Mouse (Mus musculus) brain, embryonic 14.5 days (tissue): ENCODE data around the gene Hist1h3g. TPM values are rescaled to one million over a fixed set of nuclear protein-coding genes. Genes with fewer than 3 reads are reported as not detected.

ENCODE experiments used
- DNase-seq: peaks from one replicate; pipeline ENCODE4 v3.0.0-alpha.2; 2011; ENCODE audit warnings: low read depth
- CTCF ChIP-seq: fragments of 200-500 bp; IDR thresholded peaks from 2 replicates; pipeline ENCODE4 v1.5.1; 2012; ENCODE audit warnings: inconsistent platforms, mild to moderate bottlenecking, moderate library complexity, borderline replicate concordance; ENCODE audit not compliant: insufficient read depth, insufficient read length; ENCODE audit errors: extremely low read depth
- POLR2A ChIP-seq: fragments of 200-500 bp; IDR thresholded peaks from 2 replicates; pipeline ENCODE4 v1.6.1; 2012; ENCODE audit warnings: mild to moderate bottlenecking, inconsistent platforms, borderline replicate concordance; ENCODE audit not compliant: poor library complexity, insufficient read depth, insufficient read length, severe bottlenecking; ENCODE audit errors: extremely low read depth
- polyA plus RNA-seq: library from polyadenylated mRNA; depleted of rRNA; stranded (reverse); fragments of >200 nt; gene quantifications from 2 replicates; pipeline ENCODE4 v1.2.3, GENCODE M21; 2012

The Hist1h3g gene
- polyA plus RNA-seq, 1 experiment: 25.5 TPM

- TF ChIP-seq CTCF (no peak), POLR2A (no peak)
These were observed 33.7 kb upstream of the Hist1h3g start for GRCm38 (mm10) chr13:23501511-23501910.

GRCm38 (mm10) chr13:23502031-23502567 is 33.1 kb upstream of the Hist1h3g start:
- TF ChIP-seq CTCF: no peak
- no peak for TF ChIP-seq POLR2A
- DNase-seq: no peak

More at GRCm38 (mm10) chr13:23501511-23501910, 33.7 kb upstream of the Hist1h3g start:
- DNase-seq: no peak

- DNase-seq: no peak
- no peak for TF ChIP-seq POLR2A
- no peak for TF ChIP-seq CTCF
These were observed 32.3 kb upstream of the Hist1h3g start for GRCm38 (mm10) chr13:23502916-23503315.

GRCm38 (mm10) chr13:23503797-23504196 is 31.4 kb upstream of the Hist1h3g start:
- DNase-seq: peak; percentile 65
- TF ChIP-seq CTCF (no peak), POLR2A (no peak)

GRCm38 (mm10) chr13:23505662-23506345 is 29.4 kb upstream of the Hist1h3g start:
- DNase-seq: no peak
- TF ChIP-seq POLR2A (no peak), CTCF (no peak)

- DNase-seq: no peak
- TF ChIP-seq CTCF: no peak
- no peak for TF ChIP-seq POLR2A
These were observed 28.9 kb upstream of the Hist1h3g start for GRCm38 (mm10) chr13:23506351-23506750.

GRCm38 (mm10) chr13:23506819-23507515 is 28.3 kb upstream of the Hist1h3g start:
- TF ChIP-seq CTCF (no peak), POLR2A (no peak)
- no peak for DNase-seq

GRCm38 (mm10) chr13:23510127-23510526 is 25.1 kb upstream of the Hist1h3g start:
- DNase-seq: no peak
- TF ChIP-seq POLR2A: no peak
- TF ChIP-seq CTCF: no peak

- TF ChIP-seq CTCF (no peak), POLR2A (no peak)
- DNase-seq: no peak
These were observed 21.7 kb upstream of the Hist1h3g start for GRCm38 (mm10) chr13:23513517-23513916.

- TF ChIP-seq POLR2A (no peak), CTCF (no peak)
- DNase-seq: no peak
These were observed 19.9 kb upstream of the Hist1h3g start for GRCm38 (mm10) chr13:23515281-23515680.

GRCm38 (mm10) chr13:23515826-23516620 is 19.2 kb upstream of the Hist1h3g start:
- no peak for DNase-seq
- no peak for TF ChIP-seq CTCF
- no peak for TF ChIP-seq POLR2A
